Mouse (Mus musculus) cerebellum, postnatal 14 days (tissue): ENCODE measurements around the gene Zfp273.
"Not testable (repeated sequence)": the region's sequence is repeated elsewhere in the genome, so short reads cannot be mapped to it uniquely, and the experiment has no call there.

ENCODE experiments used
- DNase-seq, 2 experiments: peaks; one replicate each; pipeline ENCODE4 v3.0.0; 2021; ENCODE audit warnings: mixed read lengths in 2 of 2

Gene Zfp273

GRCm38 (mm10) chr13:67867899-67868298 lies 54.4 kb downstream of the Zfp273 start:
- DNase-seq: no peak

DNA sequence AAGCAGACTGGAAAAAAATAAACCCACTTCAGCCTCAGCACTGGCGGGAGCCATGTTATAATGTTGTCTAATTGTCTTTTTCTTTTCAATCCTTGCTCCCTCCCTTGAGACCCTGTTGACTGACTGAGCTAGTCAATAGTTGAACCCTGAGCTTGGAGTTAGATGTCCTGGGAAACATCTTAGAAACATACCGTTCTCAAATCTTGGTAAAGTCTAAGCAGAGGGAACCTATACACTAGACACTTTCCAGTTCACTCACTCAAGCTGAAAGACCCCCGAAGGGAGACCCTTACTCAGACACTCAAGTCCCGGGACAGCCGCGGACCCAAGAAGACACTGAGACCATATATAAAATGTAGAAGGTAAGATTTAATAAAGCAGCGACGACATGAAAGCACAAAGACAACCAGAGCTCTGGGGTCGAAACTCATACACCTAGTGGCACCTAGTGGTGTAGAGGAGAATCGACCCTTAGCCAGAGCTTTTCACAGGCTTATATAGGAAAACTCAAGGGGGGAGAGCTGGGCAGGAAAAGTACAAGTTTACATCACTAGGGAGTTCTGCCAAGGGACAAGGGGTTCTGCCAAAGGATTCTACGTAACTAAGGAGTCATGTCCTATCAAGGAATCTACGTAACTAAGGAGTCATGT lies 62.6 kb downstream of the Zfp273 start:
- DNase-seq: not testable (repeated sequence)
